Mouse (Mus musculus): Measurements from ENCODE around the gene Ormdl3. TPM values are rescaled to one million over a fixed set of nuclear protein-coding genes. Genes with fewer than 3 reads are reported as not detected.

The Ormdl3 gene
- polyA plus RNA-seq, 1 experiment from 2014 or later: 55.6 TPM

DNA sequence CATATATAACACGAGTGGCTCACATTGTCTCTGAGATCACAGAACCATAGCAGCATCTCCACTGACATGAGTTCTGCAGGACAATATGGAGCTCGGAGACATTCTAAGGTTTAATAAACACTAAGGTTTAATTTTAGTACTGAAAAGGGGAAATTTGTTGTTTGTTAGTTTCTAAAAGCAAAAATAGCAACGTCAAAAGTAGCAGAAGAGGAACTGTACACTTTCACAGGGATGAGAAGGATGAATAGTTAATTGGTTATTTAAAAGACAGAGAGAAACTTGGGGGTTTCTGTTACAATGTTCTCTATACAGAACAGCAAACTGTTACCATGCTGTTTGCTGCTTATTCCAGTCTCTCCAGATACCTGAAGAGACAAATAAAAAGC is 39.9 kb downstream of the Ormdl3 start:
- Histone ChIP-seq H3K4me3 (no peak overlapping the region), H3K27me3 (peaks cover 69% of the 10 kb centered on the region), H3K4me1 (replicated peaks) (peaks cover 17% of the 10 kb centered on the region), H3K9me3 (replicated peaks) (no peaks in the 10 kb centered on the region), H3K4me2 (no peak overlapping the region), H3K36me3 (no peaks in the 10 kb centered on the region), H3K9ac (no peak overlapping the region), H3K27ac (no peak overlapping the region)
- WGBS: 58% methylated on average over 3 of the region's 3 CpGs
- ATAC-seq (replicated peaks; ENCODE audit: insufficient number of reproducible peaks, insufficient read depth, low FRiP score, low read depth): no peak

DNA sequence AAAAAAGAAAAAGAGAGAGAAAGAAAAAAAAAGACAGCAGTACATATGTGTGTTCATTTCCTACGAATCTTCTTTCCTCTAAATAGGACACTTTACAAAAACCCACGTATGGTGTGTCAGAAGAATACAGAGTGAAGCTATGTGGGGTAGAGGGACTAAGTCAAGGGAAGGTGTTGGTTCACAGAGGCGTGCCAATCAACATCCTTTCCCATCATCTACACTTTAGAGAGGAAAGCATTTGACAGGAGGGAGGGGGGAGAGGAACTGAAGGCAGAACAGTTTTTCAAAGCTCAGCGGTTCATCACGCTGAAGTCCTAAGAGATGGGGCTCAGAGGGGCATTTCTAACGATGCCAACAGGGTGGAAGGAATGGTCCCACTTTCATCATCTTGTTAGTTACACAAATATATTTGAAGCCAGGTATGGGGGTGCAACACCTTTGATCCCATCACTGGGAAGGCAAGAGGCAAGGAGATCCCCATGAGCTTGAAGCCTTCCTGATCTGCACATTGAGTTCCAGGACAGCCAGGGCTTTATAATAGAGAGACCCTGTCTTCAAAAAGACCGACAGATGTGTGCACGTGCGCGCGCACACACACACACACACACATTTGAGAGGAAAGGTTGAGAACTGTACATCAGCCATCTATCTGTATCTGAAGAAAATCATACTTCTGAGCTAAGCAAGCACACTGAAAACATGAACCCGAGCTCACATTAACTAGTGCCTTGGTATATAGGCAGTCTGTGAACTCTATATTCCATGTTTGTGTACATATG is 40.5 kb downstream of the Ormdl3 start:
- Histone ChIP-seq H3K4me1 (replicated peaks) (peaks cover 17% of the 10 kb centered on the region), H3K27ac (no peak overlapping the region), H3K36me3 (no peaks in the 10 kb centered on the region), H3K9ac (no peak overlapping the region), H3K27me3 (peaks cover 75% of the 10 kb centered on the region), H3K4me2 (no peak overlapping the region), H3K4me3 (no peak overlapping the region), H3K9me3 (replicated peaks) (no peaks in the 10 kb centered on the region)
- 43% methylated on average over 12 of the region's 12 CpGs for WGBS
- no peak for ATAC-seq (replicated peaks; ENCODE audit: insufficient number of reproducible peaks, insufficient read depth, low FRiP score, low read depth)

- Histone ChIP-seq H3K27ac (no peak within 1 kb of the TSS), H3K4me2 (peak within 1 kb of the TSS; percentile 86), H3K4me3 (peak within 1 kb of the TSS; percentile 50), H3K27me3 (peaks cover 78% of the 10 kb centered on the region), H3K9me3 (replicated peaks) (no peaks in the 10 kb centered on the region), H3K36me3 (no peaks in the 10 kb centered on the region), H3K4me1 (replicated peaks) (peaks cover 14% of the 10 kb centered on the region), H3K9ac (peak within 1 kb of the TSS; percentile 40)
- WGBS: under 1% methylated on average over 58 of the region's 58 CpGs
- ATAC-seq (replicated peaks; ENCODE audit: insufficient number of reproducible peaks, insufficient read depth, low FRiP score, low read depth): no peak
Measured at GRCm38 (mm10) chr11:98545711-98546231, 41.4 kb downstream of the Ormdl3 start, which contains the start of gene Ikzf3. TSS of gene Ikzf3 (minus strand) at chr11:98546031.

- peak overlapping the region; percentile 40; the same call in 1 of the 2 replicates for H3K9ac ChIP-seq
- no peak overlapping the region for H3K27ac ChIP-seq
- H3K4me1 ChIP-seq (replicated peaks): peaks cover 10% of the 10 kb centered on the region
- WGBS: 4% methylated on average over 16 of the region's 16 CpGs
- H3K27me3 ChIP-seq: peaks cover 72% of the 10 kb centered on the region
- no peaks in the 10 kb centered on the region for H3K36me3 ChIP-seq
- no peak for ATAC-seq (replicated peaks; ENCODE audit: insufficient number of reproducible peaks, insufficient read depth, low FRiP score, low read depth)
- peak overlapping the region; percentile 86 for H3K4me2 ChIP-seq
- H3K4me3 ChIP-seq: peak overlapping the region; percentile 50
- H3K9me3 ChIP-seq (replicated peaks): no peaks in the 10 kb centered on the region
Measured at GRCm38 (mm10) chr11:98544890-98545677, 42.1 kb downstream of the Ormdl3 start.

DNA sequence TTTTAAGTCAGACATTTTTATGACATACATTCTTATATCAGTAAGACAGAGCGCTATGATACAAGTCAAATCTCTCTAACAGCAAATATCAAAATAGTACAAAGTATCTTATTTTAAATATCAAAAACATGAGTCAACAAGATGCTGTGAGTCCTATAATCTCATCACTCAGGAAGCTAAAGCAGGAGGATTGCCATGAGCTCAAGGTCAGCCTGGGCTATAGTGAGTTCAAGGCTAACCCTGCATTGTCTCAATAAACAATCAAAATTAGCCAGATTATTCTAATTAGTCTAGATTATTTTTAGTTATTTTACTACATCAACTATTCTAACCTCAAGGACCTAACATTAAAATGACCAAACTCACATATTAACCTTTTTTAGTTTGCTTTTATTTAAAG is 43.8 kb downstream of the Ormdl3 start:
- Histone ChIP-seq H3K36me3 (no peaks in the 10 kb centered on the region), H3K27me3 (peaks cover 58% of the 10 kb centered on the region), H3K9me3 (replicated peaks) (no peaks in the 10 kb centered on the region), H3K4me1 (replicated peaks) (peaks cover 10% of the 10 kb centered on the region), H3K9ac (no peak overlapping the region), H3K4me3 (no peak overlapping the region), H3K4me2 (no peak overlapping the region), H3K27ac (no peak overlapping the region)
- no peak for ATAC-seq (replicated peaks; ENCODE audit: insufficient number of reproducible peaks, insufficient read depth, low FRiP score, low read depth)
- 74% methylated on average over 1 of the region's 1 CpGs for WGBS

GRCm38 (mm10) chr11:98542553-98542952 is 44.6 kb downstream of the Ormdl3 start:
- H3K9ac ChIP-seq: no peak overlapping the region
- ATAC-seq (replicated peaks; ENCODE audit: insufficient number of reproducible peaks, insufficient read depth, low FRiP score, low read depth): no peak
- no peaks in the 10 kb centered on the region for H3K9me3 ChIP-seq (replicated peaks)
- peaks cover 50% of the 10 kb centered on the region for H3K27me3 ChIP-seq
- H3K4me3 ChIP-seq: no peak overlapping the region
- H3K4me1 ChIP-seq (replicated peaks): peaks cover 10% of the 10 kb centered on the region
- H3K36me3 ChIP-seq: no peaks in the 10 kb centered on the region
- H3K27ac ChIP-seq: no peak overlapping the region
- 70% methylated on average over 8 of the region's 8 CpGs for WGBS
- no peak overlapping the region for H3K4me2 ChIP-seq

DNA sequence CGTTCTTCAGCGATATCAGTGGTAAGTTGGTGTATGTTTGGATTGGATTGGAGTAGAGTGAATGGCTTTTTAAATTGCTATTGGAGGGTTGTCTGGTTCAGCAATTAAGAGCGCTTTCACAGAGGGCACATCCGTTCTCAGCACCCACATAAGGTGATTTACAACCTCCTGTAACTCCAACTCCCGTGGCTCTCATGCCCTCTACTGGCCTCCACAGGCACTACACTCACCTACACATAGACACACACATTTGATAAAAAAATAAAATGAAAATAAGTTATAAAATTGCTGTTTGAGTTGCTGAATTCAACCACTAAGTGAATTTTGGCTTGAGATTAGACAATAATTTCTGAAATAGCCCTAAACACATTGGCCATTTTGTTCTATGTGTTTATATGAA is 46.8 kb downstream of the Ormdl3 start:
- peaks cover 2% of the 10 kb centered on the region for H3K4me1 ChIP-seq (replicated peaks)
- ATAC-seq (replicated peaks; ENCODE audit: insufficient number of reproducible peaks, insufficient read depth, low FRiP score, low read depth): no peak
- 87% methylated on average over 5 of the region's 5 CpGs for WGBS

DNA sequence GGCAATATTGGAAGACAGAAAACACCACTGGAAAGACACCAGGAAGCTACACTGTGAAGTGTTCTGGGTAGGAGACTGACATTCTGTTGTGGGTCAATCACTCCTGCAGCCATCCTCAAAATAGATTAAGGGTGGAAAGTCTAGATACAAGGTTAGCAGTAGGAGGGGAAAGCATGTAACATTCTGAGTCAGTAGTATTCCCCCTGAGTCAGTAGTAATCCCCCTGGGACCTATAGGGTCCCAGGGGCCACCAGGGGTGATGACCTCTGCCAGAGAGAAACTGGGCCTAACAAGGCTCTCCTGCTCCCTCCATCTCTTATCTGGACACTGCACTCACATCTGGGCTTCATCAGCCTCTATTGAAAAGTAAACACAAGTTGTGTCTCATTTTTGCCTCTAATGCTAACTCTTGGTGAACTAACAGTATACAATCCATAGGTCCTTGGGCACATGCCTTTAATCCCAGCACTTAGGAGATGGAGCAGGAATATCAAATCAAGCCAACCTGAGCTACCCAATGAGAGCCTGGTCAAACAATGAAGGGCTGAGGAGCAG is 49.6 kb downstream of the Ormdl3 start:
- H3K27me3 ChIP-seq: peaks cover 11% of the 10 kb centered on the region
- H3K36me3 ChIP-seq: no peaks in the 10 kb centered on the region
- H3K9ac ChIP-seq: no peak overlapping the region
- H3K27ac ChIP-seq: no peak overlapping the region
- no peak for ATAC-seq (replicated peaks; ENCODE audit: insufficient number of reproducible peaks, insufficient read depth, low FRiP score, low read depth)
- H3K4me1 ChIP-seq (replicated peaks): no peaks in the 10 kb centered on the region
- H3K4me2 ChIP-seq: no peak overlapping the region
- no peaks in the 10 kb centered on the region for H3K9me3 ChIP-seq (replicated peaks)
- no peak overlapping the region for H3K4me3 ChIP-seq

More for the DNA sequence above, 46.8 kb downstream of the Ormdl3 start:
- Histone ChIP-seq H3K27ac (no peak overlapping the region), H3K36me3 (no peaks in the 10 kb centered on the region), H3K9ac (no peak overlapping the region), H3K27me3 (peaks cover 28% of the 10 kb centered on the region), H3K4me2 (no peak overlapping the region), H3K9me3 (replicated peaks) (no peaks in the 10 kb centered on the region), H3K4me3 (no peak overlapping the region)

Other genes starting within 250 kb of the Ormdl3 start
- 60.9 and 62.5 TPM in 2 replicates for gene Ppp1r1b, start 239.0 kb downstream of the Ormdl3 start, polyA plus RNA-seq (2015; fragmentation: Nextera tagmentation; extraction: Ambion mirVana)
- gene Stard3, start 229.0 kb downstream of the Ormdl3 start, polyA plus RNA-seq (2015; fragmentation: Nextera tagmentation; extraction: Ambion mirVana): 33.9 and 40.5 TPM in 2 replicates
- 154 and 158 TPM in 2 replicates for gene Tcap, start 203.6 kb downstream of the Ormdl3 start, polyA plus RNA-seq (2015; fragmentation: Nextera tagmentation; extraction: Ambion mirVana)
- 0.52 and 0.57 TPM in 2 replicates for gene Pnmt, start 200.9 kb downstream of the Ormdl3 start, polyA plus RNA-seq (2015; fragmentation: Nextera tagmentation; extraction: Ambion mirVana)
- gene Pgap3, start 186.9 kb downstream of the Ormdl3 start, polyA plus RNA-seq (2015; fragmentation: Nextera tagmentation; extraction: Ambion mirVana): 17.0 and 19.3 TPM in 2 replicates
- gene Erbb2, start 174.9 kb downstream of the Ormdl3 start, polyA plus RNA-seq (2015; fragmentation: Nextera tagmentation; extraction: Ambion mirVana): 36.1 and 44.2 TPM in 2 replicates
- 98.8 and 108 TPM in 2 replicates for gene Mien1, start 148.4 kb downstream of the Ormdl3 start, polyA plus RNA-seq (2015; fragmentation: Nextera tagmentation; extraction: Ambion mirVana)
- 1.3 and 5.0 TPM in 2 replicates for gene Grb7, start 141.0 kb downstream of the Ormdl3 start, polyA plus RNA-seq (2015; fragmentation: Nextera tagmentation; extraction: Ambion mirVana)
- 0.05 and 0.70 TPM in 2 replicates for gene Ikzf3, start 41.3 kb downstream of the Ormdl3 start, polyA plus RNA-seq (2015; fragmentation: Nextera tagmentation; extraction: Ambion mirVana)
- gene Zpbp2, start 36.3 kb downstream of the Ormdl3 start, polyA plus RNA-seq (2015; fragmentation: Nextera tagmentation; extraction: Ambion mirVana): 0.11 and 0.43 TPM in 2 replicates
- not detected in 2 replicates for gene Lrrc3c, start 10.9 kb upstream of the Ormdl3 start, polyA plus RNA-seq (2015; fragmentation: Nextera tagmentation; extraction: Ambion mirVana)
- gene Gm12355, start 38.3 kb upstream of the Ormdl3 start, polyA plus RNA-seq (2015; fragmentation: Nextera tagmentation; extraction: Ambion mirVana): 0.14 and 0.96 TPM in 2 replicates
- gene Gsdma3, start 39.0 kb upstream of the Ormdl3 start, polyA plus RNA-seq (2015; fragmentation: Nextera tagmentation; extraction: Ambion mirVana): not detected in 2 replicates
- gene Gsdma2, start 59.4 kb upstream of the Ormdl3 start, polyA plus RNA-seq (2015; fragmentation: Nextera tagmentation; extraction: Ambion mirVana): not detected in 2 replicates
- not detected in 2 replicates for gene Gsdma, start 77.0 kb upstream of the Ormdl3 start, polyA plus RNA-seq (2015; fragmentation: Nextera tagmentation; extraction: Ambion mirVana)
- gene Psmd3, start 95.2 kb upstream of the Ormdl3 start, polyA plus RNA-seq (2015; fragmentation: Nextera tagmentation; extraction: Ambion mirVana): 141 and 177 TPM in 2 replicates
- not detected in 2 replicates for gene Csf3, start 113.9 kb upstream of the Ormdl3 start, polyA plus RNA-seq (2015; fragmentation: Nextera tagmentation; extraction: Ambion mirVana)
- 33.5 and 43.0 TPM in 2 replicates for gene Med24, start 142.1 kb upstream of the Ormdl3 start, polyA plus RNA-seq (2015; fragmentation: Nextera tagmentation; extraction: Ambion mirVana)
- gene Thra, start 153.3 kb upstream of the Ormdl3 start, polyA plus RNA-seq (2015; fragmentation: Nextera tagmentation; extraction: Ambion mirVana): 34.8 and 39.5 TPM in 2 replicates
- 7.0 and 7.5 TPM in 2 replicates for gene Nr1d1, start 188.0 kb upstream of the Ormdl3 start, polyA plus RNA-seq (2015; fragmentation: Nextera tagmentation; extraction: Ambion mirVana)
- 15.5 and 17.2 TPM in 2 replicates for gene Msl1, start 208.1 kb upstream of the Ormdl3 start, polyA plus RNA-seq (2015; fragmentation: Nextera tagmentation; extraction: Ambion mirVana)
- 21.3 and 27.6 TPM in 2 replicates for gene Casc3, start 217.5 kb upstream of the Ormdl3 start, polyA plus RNA-seq (2015; fragmentation: Nextera tagmentation; extraction: Ambion mirVana)
- gene Rapgefl1, start 249.4 kb upstream of the Ormdl3 start, polyA plus RNA-seq (2015; fragmentation: Nextera tagmentation; extraction: Ambion mirVana): 0.71 and 1.5 TPM in 2 replicates

All from heart, embryonic 15.5 days (tissue).